Mouse (Mus musculus): ENCODE measurements around the gene Wdr19. TPM values are rescaled to one million over a fixed set of nuclear protein-coding genes. Genes with fewer than 3 reads are reported as not detected.
"Not testable (repeated sequence)": the region's sequence is repeated elsewhere in the genome, so short reads cannot be mapped to it uniquely, and the experiment has no call there.

The Wdr19 gene
- total RNA-seq, 2 experiments from 2014 or later = 7.0 to 9.3 TPM

- no peak for DNase-seq
These were observed 98.9 kb downstream of the Wdr19 start for GRCm38 (mm10) chr5:65298167-65298950.

GRCm38 (mm10) chr5:65299623-65300022, 100.1 kb downstream of the Wdr19 start:
- not testable (repeated sequence) for DNase-seq

GRCm38 (mm10) chr5:65300121-65300520, 100.6 kb downstream of the Wdr19 start:
- no peak for DNase-seq

GRCm38 (mm10) chr5:65305516-65305915, 106.0 kb downstream of the Wdr19 start:
- DNase-seq = no peak

- DNase-seq = no peak
These were observed 108.7 kb downstream of the Wdr19 start for GRCm38 (mm10) chr5:65308208-65308607.

GRCm38 (mm10) chr5:65308866-65309265, 109.4 kb downstream of the Wdr19 start:
- no peak for DNase-seq

Other genes with a start within 250 kb of the Wdr19 start
- 1 to 10 TPM; 1.8 TPM for gene Tlr6, start 239.6 kb upstream of the Wdr19 start, total RNA-seq (2021)
- 10 to 100 TPM; 28.1 to 28.4 TPM for gene Fam114a1, start 229.6 kb upstream of the Wdr19 start, total RNA-seq (2021)
- under 1 TPM; 0.57 to 0.67 TPM for gene Tmem156, start 107.6 kb upstream of the Wdr19 start, total RNA-seq (2021)
- gene Klhl5, start 92.2 kb upstream of the Wdr19 start, total RNA-seq (2021) = 10 to 100 TPM; 46.9 to 56.9 TPM
- 10 to 100 TPM; 47.7 to 50.2 TPM for gene Rfc1, start 136.0 kb downstream of the Wdr19 start, total RNA-seq (2021)
- gene Klb, start 148.6 kb downstream of the Wdr19 start, total RNA-seq (2021) = 10 to 100 TPM; 19.4 to 19.9 TPM
- 1,000 to 10,000 TPM; 1,097 to 1,198 TPM for gene Rpl9, start 191.7 kb downstream of the Wdr19 start, total RNA-seq (2021)
- 10 to 100 TPM; 69.8 to 74.1 TPM for gene Lias, start 191.8 kb downstream of the Wdr19 start, total RNA-seq (2021)
- 10 to 100 TPM; 46.9 to 47.9 TPM for gene Ugdh, start 236.3 kb downstream of the Wdr19 start, total RNA-seq (2021)